Mouse (Mus musculus): Measurements from ENCODE around the gene Ndufb2.

- no peak for TF ChIP-seq KAT2A (conservative IDR thresholded peaks at IDR 0.05; ENCODE audit: low read depth, low read length)
- TF ChIP-seq CTCF (IDR thresholded peaks at IDR 0.05 in 2 of 3, conservative IDR thresholded peaks at IDR 0.05 in 1 of 3; ENCODE audit: control insufficient read depth in 1 of 3, insufficient read depth in 1 of 3, low read depth in 2 of 3, low read length in 3 of 3, poor library complexity in 1 of 3, severe bottlenecking in 1 of 3): no peak
- TF ChIP-seq SMC3 (IDR thresholded peaks at IDR 0.05; ENCODE audit: low read depth, low read length): no peak
- no peak for TF ChIP-seq GABPA (IDR thresholded peaks at IDR 0.05; ENCODE audit: low read depth, low read length)
- TF ChIP-seq MEF2A (IDR thresholded peaks at IDR 0.05; ENCODE audit: extremely low read depth, insufficient replicate concordance, low read depth, low read length, poor library complexity, severe bottlenecking): no peak
- TF ChIP-seq POLR2A (IDR thresholded peaks at IDR 0.05; ENCODE audit: control insufficient read depth in 1 of 2, insufficient read depth in 1 of 2, low read depth in 1 of 2, low read length in 2 of 2, poor library complexity in 1 of 2): no peak
- TF ChIP-seq ZMIZ1 (IDR thresholded peaks at IDR 0.05; ENCODE audit: low read depth, low read length): no peak
- no peak for TF ChIP-seq E2F4 (IDR thresholded peaks at IDR 0.05; ENCODE audit: borderline replicate concordance, low read depth, low read length)
- TF ChIP-seq EP300 (IDR thresholded peaks at IDR 0.05; ENCODE audit: low read depth in 1 of 2, low read length in 2 of 2): no peak
- no peak for TF ChIP-seq POLR2AphosphoS2 (IDR thresholded peaks at IDR 0.05; ENCODE audit: low read length)
- TF ChIP-seq GATA1 (IDR thresholded peaks at IDR 0.05; ENCODE audit: low read depth, low read length): no peak
- no peak for TF ChIP-seq MXI1 (IDR thresholded peaks at IDR 0.05; ENCODE audit: low read depth, low read length)
- no peak for TF ChIP-seq USF2 (IDR thresholded peaks at IDR 0.05; ENCODE audit: borderline replicate concordance in 1 of 2, insufficient read depth in 1 of 2, low read depth in 1 of 2, low read length in 2 of 2)
- no peak for TF ChIP-seq JUND (IDR thresholded peaks at IDR 0.05; ENCODE audit: low read depth, low read length)
These were observed 37.3 kb upstream of the Ndufb2 start for GRCm38 (mm10) chr6:39554888-39555647.
